Mouse (Mus musculus) heart, adult 2 months (tissue): ENCODE measurements around the gene Gcfc2.

Source experiments
- EP300 ChIP-seq: fragments of 200-500 bp; IDR thresholded peaks from 2 replicates; pipeline ENCODE4 v1.6.1; 2011; ENCODE audit warnings: low read depth, low read length, control low read depth; ENCODE audit not compliant: insufficient read depth
- POLR2A ChIP-seq: fragments of 200-500 bp; IDR thresholded peaks from 2 replicates; pipeline ENCODE4 v1.6.1; 2011; ENCODE audit warnings: mild to moderate bottlenecking, low read depth, low read length, control low read depth; ENCODE audit not compliant: insufficient read depth

DNA sequence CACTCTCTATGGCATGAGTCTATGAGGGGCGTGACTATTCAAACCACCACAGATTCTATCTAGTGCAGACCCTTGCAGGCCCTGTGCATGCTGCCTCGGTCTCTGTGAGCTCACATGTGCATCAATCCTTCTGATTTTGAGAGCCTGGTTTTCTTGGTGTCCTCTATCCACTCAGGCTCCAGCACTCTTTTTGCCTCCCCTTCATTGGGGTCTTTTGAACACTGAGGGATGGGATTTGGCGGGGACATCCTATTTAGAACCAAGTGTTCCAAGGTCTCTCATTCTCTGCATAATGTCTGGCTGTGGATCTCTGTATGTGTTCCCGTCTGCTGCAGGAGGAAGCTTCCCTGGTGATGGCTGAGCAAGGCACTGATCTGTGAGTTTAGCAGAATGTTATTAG, 55.8 kb downstream of the Gcfc2 start:
- TF ChIP-seq POLR2A (no peak), EP300 (no peak)
